Mouse (Mus musculus) forebrain, embryonic 12.5 days (tissue): ENCODE results near the gene Ccdc88c. TPM values are rescaled to one million over a fixed set of nuclear protein-coding genes. Genes with fewer than 3 reads are reported as not detected.

Source experiments
- ATAC-seq: fragments of 200-750 bp; cut with Nextera tagmentation; 2 replicates; pipeline ENCODE4 v1.8.0; 2017; ENCODE audit warnings: moderate TSS enrichment; ENCODE audit not compliant: low FRiP score
- H3K27ac ChIP-seq: fragments of 300-500 bp; sonication (generic); 2 replicates; pipeline ENCODE4 v1.5.1; 2016; ENCODE audit warnings: mild to moderate bottlenecking
- H3K27me3 ChIP-seq: fragments of 300-500 bp; sonication (generic); 2 replicates; pipeline ENCODE4 v1.6.1; 2016; ENCODE audit warnings: mild to moderate bottlenecking
- H3K36me3 ChIP-seq: fragments of 300-500 bp; sonication (generic); replicated peaks from 2 replicates; pipeline ENCODE4 v1.6.1; 2016; ENCODE audit warnings: mild to moderate bottlenecking
- H3K4me1 ChIP-seq: fragments of 300-500 bp; sonication (generic); 2 replicates; pipeline ENCODE4 v1.6.1; 2016
- H3K4me2 ChIP-seq: fragments of 300-500 bp; sonication (generic); 2 replicates; pipeline ENCODE4 v1.6.1; 2016; ENCODE audit warnings: mild to moderate bottlenecking, moderate library complexity
- H3K4me3 ChIP-seq: fragments of 300-500 bp; sonication (generic); replicated peaks from 2 replicates; pipeline ENCODE4 v1.5.1; 2016; ENCODE audit warnings: mild to moderate bottlenecking
- H3K9ac ChIP-seq: fragments of 300-500 bp; sonication (generic); 2 replicates; pipeline ENCODE4 v1.6.1; 2016; ENCODE audit warnings: mild to moderate bottlenecking
- H3K9me3 ChIP-seq: fragments of 300-500 bp; sonication (generic); 2 replicates; pipeline ENCODE4 v1.6.1; 2016
- WGBS: fragments of 180-500 bp; shearing (Covaris S2); methylation state at CpG from one replicate; pipeline ENCODE4 v1.1.7; 2016; 5-methylcytosine and 5-hydroxymethylcytosine counted together
- polyA plus RNA-seq: library from polyadenylated mRNA; unstranded; fragments of >200 nt; fragmentation: Nextera tagmentation; extraction: Ambion mirVana; gene quantifications from 2 replicates; pipeline ENCODE4 v1.2.1, GENCODE M21; 2016

The Ccdc88c gene
- polyA plus RNA-seq, 1 experiment from 2014 or later, result 28.8 TPM

- no peak overlapping the region for H3K4me2 ChIP-seq
These were observed 76.5 kb downstream of the Ccdc88c start for GRCm38 (mm10) chr12:100952193-100952931.

GRCm38 (mm10) chr12:100949146-100949545 is 79.7 kb downstream of the Ccdc88c start:
- Histone ChIP-seq H3K36me3 (peaks cover 69% of the 10 kb centered on the region), H3K4me2 (no peak overlapping the region), H3K9ac (no peak overlapping the region), H3K27ac (no peak overlapping the region), H3K4me1 (peaks cover 12% of the 10 kb centered on the region), H3K27me3 (no peaks in the 10 kb centered on the region), H3K4me3 (no peak overlapping the region), H3K9me3 (no peaks in the 10 kb centered on the region)
- ATAC-seq, result no peak
- whole genome bisulfite sequencing, result 87% methylated on average over 5 of the region's 5 CpGs

More at GRCm38 (mm10) chr12:100952193-100952931, 76.5 kb downstream of the Ccdc88c start:
- Histone ChIP-seq H3K4me3 (no peak overlapping the region), H3K27ac (peak overlapping the region; percentile 73), H3K36me3 (peaks cover 44% of the 10 kb centered on the region), H3K9me3 (no peaks in the 10 kb centered on the region), H3K4me1 (peaks cover 19% of the 10 kb centered on the region), H3K9ac (no peak overlapping the region), H3K27me3 (no peaks in the 10 kb centered on the region)
- 45% methylated on average over 9 of the region's 9 CpGs for WGBS
- ATAC-seq, result peak; percentile 86

- H3K4me1 ChIP-seq, result peaks cover 9% of the 10 kb centered on the region
- no peak for ATAC-seq
- 90% methylated on average over 6 of the region's 6 CpGs for WGBS
These were observed 80.8 kb downstream of the Ccdc88c start for GRCm38 (mm10) chr12:100948021-100948420.

GRCm38 (mm10) chr12:100945948-100946347 is 82.9 kb downstream of the Ccdc88c start:
- 93% methylated on average over 12 of the region's 12 CpGs for WGBS
- no peak for ATAC-seq
- peaks cover 83% of the 10 kb centered on the region for H3K36me3 ChIP-seq

More at GRCm38 (mm10) chr12:100948021-100948420, 80.8 kb downstream of the Ccdc88c start:
- H3K36me3 ChIP-seq, result peaks cover 74% of the 10 kb centered on the region
- no peak overlapping the region for H3K9ac ChIP-seq
- no peaks in the 10 kb centered on the region for H3K27me3 ChIP-seq
- no peak overlapping the region for H3K4me3 ChIP-seq
- H3K27ac ChIP-seq, result no peak overlapping the region
- H3K9me3 ChIP-seq, result no peaks in the 10 kb centered on the region
- H3K4me2 ChIP-seq, result no peak overlapping the region

GRCm38 (mm10) chr12:100945501-100945900 is 83.4 kb downstream of the Ccdc88c start:
- no peak overlapping the region for H3K27ac ChIP-seq
- H3K4me3 ChIP-seq, result no peak overlapping the region
- H3K4me2 ChIP-seq, result no peak overlapping the region
- ATAC-seq, result no peak
- no peak overlapping the region for H3K9ac ChIP-seq
- WGBS, result 91% methylated on average over 12 of the region's 12 CpGs
- H3K27me3 ChIP-seq, result no peaks in the 10 kb centered on the region
- peaks cover 86% of the 10 kb centered on the region for H3K36me3 ChIP-seq
- H3K9me3 ChIP-seq, result no peaks in the 10 kb centered on the region
- H3K4me1 ChIP-seq, result no peaks in the 10 kb centered on the region

More at GRCm38 (mm10) chr12:100945948-100946347, 82.9 kb downstream of the Ccdc88c start:
- Histone ChIP-seq H3K27me3 (no peaks in the 10 kb centered on the region), H3K4me3 (no peak overlapping the region), H3K27ac (no peak overlapping the region), H3K9ac (no peak overlapping the region), H3K9me3 (no peaks in the 10 kb centered on the region), H3K4me1 (no peaks in the 10 kb centered on the region), H3K4me2 (no peak overlapping the region)

DNA sequence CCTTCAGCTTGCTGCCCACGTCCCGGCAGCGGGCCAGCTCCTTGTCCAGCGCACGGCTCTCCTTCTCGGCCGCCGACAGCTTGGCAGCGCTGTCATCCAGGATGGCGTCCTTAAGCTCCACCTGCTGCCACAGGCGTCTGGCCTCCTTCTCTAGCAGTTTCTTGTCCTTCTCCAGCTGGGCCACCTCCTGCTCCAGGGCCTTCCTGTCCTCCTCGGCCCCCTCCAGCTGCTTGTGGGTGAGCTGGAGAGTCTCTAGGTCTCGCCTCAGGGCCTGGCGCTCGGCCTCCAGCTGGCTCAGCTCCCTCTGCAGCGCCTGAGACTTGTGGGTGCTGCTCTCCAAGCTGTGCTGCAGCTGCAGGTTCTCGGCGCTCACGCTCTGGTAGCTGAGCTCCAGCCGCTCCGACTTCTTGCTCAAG is 83.9 kb downstream of the Ccdc88c start:
- Histone ChIP-seq H3K36me3 (peaks cover 88% of the 10 kb centered on the region), H3K4me1 (no peaks in the 10 kb centered on the region), H3K9ac (no peak overlapping the region), H3K9me3 (no peaks in the 10 kb centered on the region), H3K27me3 (no peaks in the 10 kb centered on the region), H3K27ac (no peak overlapping the region), H3K4me3 (no peak overlapping the region), H3K4me2 (no peak overlapping the region)
- whole genome bisulfite sequencing, result 93% methylated on average over 21 of the region's 21 CpGs
- ATAC-seq, result no peak

DNA sequence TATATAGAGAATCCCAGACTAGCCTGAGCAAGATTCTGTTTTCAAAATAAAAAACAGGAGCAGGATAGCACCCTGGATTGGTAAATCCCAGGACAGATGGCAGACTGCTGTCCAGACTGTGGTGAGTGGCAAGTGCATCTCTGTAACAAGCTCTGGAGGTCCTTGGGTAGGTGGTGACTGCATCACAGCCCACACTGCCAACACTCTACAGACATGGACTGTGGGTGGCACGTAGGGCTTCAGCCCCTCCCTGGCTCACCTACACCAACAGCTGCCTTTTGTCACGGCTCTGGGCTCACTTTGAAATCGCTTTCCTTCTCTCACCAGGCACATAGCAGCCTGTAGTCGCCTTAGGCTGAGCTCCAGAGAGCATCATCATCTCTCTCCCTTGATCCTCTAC is 85.7 kb downstream of the Ccdc88c start:
- 88% methylated on average over 4 of the region's 4 CpGs for WGBS
- no peak overlapping the region for H3K4me3 ChIP-seq
- no peaks in the 10 kb centered on the region for H3K9me3 ChIP-seq
- ATAC-seq, result no peak
- no peak overlapping the region for H3K4me2 ChIP-seq
- no peak overlapping the region for H3K9ac ChIP-seq
- no peaks in the 10 kb centered on the region for H3K27me3 ChIP-seq
- H3K36me3 ChIP-seq, result peaks cover 94% of the 10 kb centered on the region
- H3K27ac ChIP-seq, result no peak overlapping the region
- H3K4me1 ChIP-seq, result no peaks in the 10 kb centered on the region

GRCm38 (mm10) chr12:100941361-100941760 is 87.5 kb downstream of the Ccdc88c start:
- Histone ChIP-seq H3K27ac (no peak overlapping the region), H3K9me3 (no peaks in the 10 kb centered on the region), H3K4me2 (no peak overlapping the region), H3K27me3 (no peaks in the 10 kb centered on the region), H3K4me3 (no peak overlapping the region), H3K36me3 (peaks cover 90% of the 10 kb centered on the region), H3K4me1 (no peaks in the 10 kb centered on the region), H3K9ac (no peak overlapping the region)
- 85% methylated on average over 3 of the region's 3 CpGs for WGBS
- ATAC-seq, result no peak

DNA sequence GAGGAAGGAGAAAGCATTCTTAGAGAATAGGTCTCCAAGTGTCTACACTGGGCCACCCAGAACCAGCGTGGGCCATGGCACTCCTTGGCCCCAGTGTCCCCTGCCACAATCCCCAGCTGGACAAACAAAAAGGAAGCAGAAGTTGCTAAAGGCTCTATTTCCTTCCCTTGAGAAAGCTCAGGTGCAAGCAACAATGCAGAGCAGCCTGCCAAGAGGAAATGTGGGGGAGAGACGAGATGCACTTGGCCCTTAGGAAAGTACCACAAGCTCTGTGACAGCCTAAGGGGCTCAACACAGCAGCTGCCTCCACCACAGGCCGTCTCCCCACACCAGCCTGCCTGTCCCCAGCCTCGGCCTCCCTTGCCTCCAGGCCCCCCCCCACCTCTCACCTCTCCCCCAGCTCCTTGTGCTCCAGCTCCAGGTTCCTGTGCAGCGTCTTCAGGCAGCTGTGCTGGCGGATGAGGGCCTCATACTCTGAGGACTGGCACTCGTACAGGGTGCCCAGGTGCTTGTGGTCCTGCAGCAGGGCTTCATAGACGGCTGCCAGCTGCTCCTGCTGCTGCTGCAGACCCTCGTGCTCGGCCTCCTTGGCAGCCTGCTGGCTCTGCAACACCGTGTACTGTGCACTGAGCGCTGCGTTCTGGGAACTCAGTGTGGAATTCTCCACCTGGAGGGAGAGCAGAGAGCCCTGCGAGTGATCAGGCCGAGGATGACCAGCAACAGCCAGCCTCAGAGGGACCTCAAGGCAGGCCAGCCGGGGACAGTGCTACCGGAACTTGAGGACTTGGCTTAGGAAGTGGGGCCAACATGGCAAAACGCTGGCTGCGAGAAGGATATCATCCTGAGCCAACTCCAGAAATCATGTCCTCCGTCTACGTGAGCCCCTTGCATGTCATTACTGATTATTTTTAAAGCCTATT is 91.2 kb downstream of the Ccdc88c start:
- Histone ChIP-seq H3K27me3 (no peaks in the 10 kb centered on the region), H3K4me3 (no peak overlapping the region), H3K4me2 (no peak overlapping the region), H3K36me3 (peaks cover 85% of the 10 kb centered on the region), H3K9ac (no peak overlapping the region; the same call in 1 of the 2 replicates), H3K27ac (peak overlapping the region; percentile 50; the same call in 1 of the 2 replicates), H3K4me1 (no peaks in the 10 kb centered on the region), H3K9me3 (no peaks in the 10 kb centered on the region)
- no peak; the same call in 1 of the 2 replicates for ATAC-seq
- 78% methylated on average over 21 of the region's 21 CpGs for WGBS

- Histone ChIP-seq H3K36me3 (peaks cover 87% of the 10 kb centered on the region), H3K9me3 (no peaks in the 10 kb centered on the region), H3K9ac (no peak overlapping the region), H3K4me3 (no peak overlapping the region), H3K27ac (no peak overlapping the region), H3K4me2 (no peak overlapping the region), H3K4me1 (no peaks in the 10 kb centered on the region), H3K27me3 (no peaks in the 10 kb centered on the region)
- ATAC-seq, result no peak; the same call in 1 of the 2 replicates
- WGBS, result 87% methylated on average over 4 of the region's 4 CpGs
These were observed 92.1 kb downstream of the Ccdc88c start for GRCm38 (mm10) chr12:100936737-100937136.

DNA sequence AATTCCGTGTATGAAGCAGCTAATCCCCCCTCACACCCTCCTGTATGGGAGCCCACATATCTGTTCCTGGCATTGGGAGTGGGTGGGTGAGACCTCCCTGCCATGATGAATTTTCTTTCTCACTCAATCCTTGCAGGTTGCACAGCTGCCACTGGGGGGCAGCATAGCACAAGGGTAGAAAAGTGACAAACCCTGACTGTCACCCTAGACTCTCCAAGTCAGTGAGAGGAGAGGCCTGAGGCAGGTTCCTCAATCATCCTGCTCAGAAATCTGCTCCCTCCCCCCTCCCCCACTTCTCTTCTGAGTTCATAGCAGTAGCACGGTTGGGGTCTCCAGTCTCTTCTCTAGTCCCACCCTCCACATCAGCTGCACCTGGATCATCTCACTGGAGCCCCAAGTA is 92.7 kb downstream of the Ccdc88c start:
- H3K9ac ChIP-seq, result no peak overlapping the region

GRCm38 (mm10) chr12:100934796-100935195 is 94.1 kb downstream of the Ccdc88c start:
- ATAC-seq, result no peak
- Histone ChIP-seq H3K4me2 (no peak overlapping the region), H3K36me3 (peaks cover 87% of the 10 kb centered on the region), H3K9me3 (no peaks in the 10 kb centered on the region), H3K4me3 (no peak overlapping the region), H3K27me3 (no peaks in the 10 kb centered on the region), H3K4me1 (no peaks in the 10 kb centered on the region), H3K9ac (no peak overlapping the region), H3K27ac (no peak overlapping the region)
- 96% methylated on average over 5 of the region's 5 CpGs for WGBS

More for the DNA sequence above, 92.7 kb downstream of the Ccdc88c start:
- Histone ChIP-seq H3K36me3 (peaks cover 87% of the 10 kb centered on the region), H3K9me3 (no peaks in the 10 kb centered on the region), H3K27ac (no peak overlapping the region), H3K4me3 (no peak overlapping the region), H3K27me3 (no peaks in the 10 kb centered on the region), H3K4me1 (no peaks in the 10 kb centered on the region), H3K4me2 (no peak overlapping the region)
- WGBS, result 9% methylated on average over 2 of the region's 2 CpGs
- ATAC-seq, result peak; percentile 44; the same call in 1 of the 2 replicates
